Mouse (Mus musculus) MEL (cell line): ENCODE measurements around the gene Banf1. TPM values are rescaled to one million over a fixed set of nuclear protein-coding genes. Genes with fewer than 3 reads are reported as not detected.

Source experiments
- DNase-seq: peaks from one replicate; pipeline ENCODE4 v3.0.0; 2011; ENCODE audit warnings: low read depth, low spot score
- H3K27ac ChIP-seq: 2 replicates; pipeline ENCODE4 v1.5.1; 2012; ENCODE audit warnings: low read depth, mild to moderate bottlenecking, control low read depth, low read length, moderate library complexity; ENCODE audit not compliant: control insufficient read depth
- H3K27me3 ChIP-seq, 2 experiments: fragments of 150-350 bp in 1 of 2; sonication (generic) in 1 of 2; 2 replicates each; pipeline ENCODE4 v1.6.1; 2012; ENCODE audit warnings: low read length in 2 of 2, mild to moderate bottlenecking in 2 of 2, improper control_type of control experiment in 1 of 2, moderate library complexity in 1 of 2; ENCODE audit not compliant: insufficient read depth in 2 of 2, control insufficient read depth in 1 of 2
- H3K36me3 ChIP-seq, 2 experiments: 2 replicates each; pipeline ENCODE4 v1.6.1; 2012 to 2014; ENCODE audit warnings: low read length in 2 of 2, improper control_type of control experiment in 1 of 2, inconsistent platforms in 1 of 2, mild to moderate bottlenecking in 1 of 2; ENCODE audit not compliant: insufficient read depth in 2 of 2, control insufficient read depth in 1 of 2
- H3K4me1 ChIP-seq, 2 experiments: fragments of 150-350 bp in 1 of 2; sonication (generic) in 1 of 2; 2 replicates each; pipeline ENCODE4 v1.6.1; 2012; ENCODE audit warnings: low read length in 2 of 2, improper control_type of control experiment in 1 of 2, mild to moderate bottlenecking in 1 of 2; ENCODE audit not compliant: insufficient read depth in 2 of 2, control insufficient read depth in 1 of 2
- H3K4me3 ChIP-seq, 2 experiments: fragments of 150-350 bp in 1 of 2; sonication (generic) in 1 of 2; 2 replicates each; pipeline ENCODE4 v1.5.1; 2012; ENCODE audit warnings: low read depth in 2 of 2, low read length in 2 of 2, mild to moderate bottlenecking in 2 of 2, moderate library complexity in 2 of 2, control low read depth in 1 of 2, improper control_type of control experiment in 1 of 2; ENCODE audit not compliant: control insufficient read depth in 1 of 2, insufficient read depth in 1 of 2
- H3K79me2 ChIP-seq: 2 replicates; pipeline ENCODE4 v1.6.1; 2012; ENCODE audit warnings: mild to moderate bottlenecking, low read length, moderate library complexity; ENCODE audit not compliant: control insufficient read depth, poor library complexity, insufficient read depth
- H3K9ac ChIP-seq: 2 replicates; pipeline ENCODE4 v1.6.1; 2012; ENCODE audit warnings: low read depth, mild to moderate bottlenecking, control low read depth, low read length, moderate library complexity; ENCODE audit not compliant: control insufficient read depth, poor library complexity, severe bottlenecking
- H3K9me3 ChIP-seq: fragments of 150-350 bp; sonication (generic); replicated peaks from 2 replicates; pipeline ENCODE4 v1.6.1; 2012; ENCODE audit warnings: mild to moderate bottlenecking, low read length, improper control_type of control experiment, moderate library complexity; ENCODE audit not compliant: insufficient read depth
- BHLHE40 ChIP-seq: IDR thresholded peaks from 2 replicates; pipeline ENCODE4 v1.6.1; 2012; ENCODE audit warnings: low read depth, mild to moderate bottlenecking, inconsistent platforms, low read length, improper control_type of control experiment, borderline replicate concordance
- CHD1 ChIP-seq: IDR thresholded peaks from 2 replicates; pipeline ENCODE4 v1.6.1; 2012; ENCODE audit warnings: low read depth, mild to moderate bottlenecking, inconsistent platforms, low read length, improper control_type of control experiment
- CHD2 ChIP-seq: IDR thresholded peaks from 2 replicates; pipeline ENCODE4 v1.6.1; 2011; ENCODE audit warnings: low read length, improper control_type of control experiment
- E2F4 ChIP-seq: IDR thresholded peaks from 2 replicates; pipeline ENCODE4 v1.6.1; 2011; ENCODE audit warnings: low read depth, low read length, improper control_type of control experiment, borderline replicate concordance
- ELF1 ChIP-seq: IDR thresholded peaks from 2 replicates; pipeline ENCODE4 v1.6.1; 2014; ENCODE audit warnings: low read depth, mild to moderate bottlenecking, inconsistent platforms, low read length, improper control_type of control experiment, moderate library complexity
- EP300 ChIP-seq, 2 experiments: IDR thresholded peaks; 2 replicates each; pipeline ENCODE4 v1.6.1; 2011; ENCODE audit warnings: improper control_type of control experiment in 2 of 2, low read length in 2 of 2, low read depth in 1 of 2, mild to moderate bottlenecking in 1 of 2
- ETS1 ChIP-seq: IDR thresholded peaks from 2 replicates; pipeline ENCODE4 v1.6.1; 2012; ENCODE audit warnings: low read depth, mild to moderate bottlenecking, inconsistent platforms, low read length, improper control_type of control experiment, moderate library complexity
- GABPA ChIP-seq: IDR thresholded peaks from 2 replicates; pipeline ENCODE4 v1.6.1; 2012; ENCODE audit warnings: low read depth, mild to moderate bottlenecking, inconsistent platforms, low read length, improper control_type of control experiment, moderate library complexity
- HCFC1 ChIP-seq: IDR thresholded peaks from 2 replicates; pipeline ENCODE4 v1.6.1; 2012; ENCODE audit warnings: low read depth, mild to moderate bottlenecking, inconsistent platforms, low read length, improper control_type of control experiment, moderate library complexity
- KAT2A ChIP-seq: conservative IDR thresholded peaks from 2 replicates; pipeline ENCODE4 v1.6.1; 2012; ENCODE audit warnings: low read depth, low read length, improper control_type of control experiment, inconsistent platforms
- MAFK ChIP-seq: IDR thresholded peaks from 2 replicates; pipeline ENCODE4 v1.6.1; 2011; ENCODE audit warnings: low read depth, mild to moderate bottlenecking, low read length, improper control_type of control experiment, borderline replicate concordance
- MAX ChIP-seq: IDR thresholded peaks from 2 replicates; pipeline ENCODE4 v1.6.1; 2011; ENCODE audit warnings: low read length, improper control_type of control experiment
- MAZ ChIP-seq: IDR thresholded peaks from 2 replicates; pipeline ENCODE4 v1.6.1; 2012; ENCODE audit warnings: low read depth, mild to moderate bottlenecking, inconsistent platforms, low read length, improper control_type of control experiment
- MEF2A ChIP-seq: IDR thresholded peaks from 2 replicates; pipeline ENCODE4 v1.6.1; 2014; ENCODE audit warnings: low read depth, mild to moderate bottlenecking, inconsistent platforms, low read length, improper control_type of control experiment; ENCODE audit not compliant: poor library complexity, insufficient replicate concordance, severe bottlenecking; ENCODE audit errors: extremely low read depth
- MXI1 ChIP-seq: IDR thresholded peaks from 2 replicates; pipeline ENCODE4 v1.6.1; 2011; ENCODE audit warnings: mild to moderate bottlenecking, low read depth, low read length, improper control_type of control experiment
- MYB ChIP-seq: IDR thresholded peaks from 2 replicates; pipeline ENCODE4 v1.6.1; 2011; ENCODE audit warnings: mild to moderate bottlenecking, low read depth, low read length, improper control_type of control experiment
- MYC ChIP-seq: IDR thresholded peaks from 2 replicates; pipeline ENCODE4 v1.6.1; 2011; ENCODE audit warnings: low read depth, mild to moderate bottlenecking, low read length, improper control_type of control experiment, moderate library complexity
- RCOR1 ChIP-seq: IDR thresholded peaks from 2 replicates; pipeline ENCODE4 v1.6.1; 2012; ENCODE audit warnings: low read depth, mild to moderate bottlenecking, inconsistent platforms, low read length, improper control_type of control experiment
- SIN3A ChIP-seq: IDR thresholded peaks from 2 replicates; pipeline ENCODE4 v1.6.1; 2012; ENCODE audit warnings: low read length, improper control_type of control experiment, inconsistent platforms
- SMC3 ChIP-seq: IDR thresholded peaks from 2 replicates; pipeline ENCODE4 v1.6.1; 2011; ENCODE audit warnings: low read depth, low read length, improper control_type of control experiment
- TBP ChIP-seq: IDR thresholded peaks from 2 replicates; pipeline ENCODE4 v1.8.0; 2011; ENCODE audit warnings: low read depth, low read length, improper control_type of control experiment
- TCF12 ChIP-seq: IDR thresholded peaks from 2 replicates; pipeline ENCODE4 v1.6.1; 2014; ENCODE audit warnings: low read depth, mild to moderate bottlenecking, inconsistent platforms, low read length, improper control_type of control experiment, moderate library complexity
- UBTF ChIP-seq: IDR thresholded peaks from 2 replicates; pipeline ENCODE4 v1.6.1; 2012; ENCODE audit warnings: low read depth, mild to moderate bottlenecking, inconsistent platforms, low read length, improper control_type of control experiment, moderate library complexity, borderline replicate concordance; ENCODE audit not compliant: insufficient read depth
- ZC3H11A ChIP-seq: IDR thresholded peaks from 2 replicates; pipeline ENCODE4 v1.6.1; 2012; ENCODE audit warnings: low read depth, mild to moderate bottlenecking, inconsistent platforms, low read length, improper control_type of control experiment
- ZKSCAN1 ChIP-seq: IDR thresholded peaks from 2 replicates; pipeline ENCODE4 v1.6.1; 2012; ENCODE audit warnings: low read depth, mild to moderate bottlenecking, inconsistent platforms, low read length, improper control_type of control experiment, moderate library complexity
- ZMIZ1 ChIP-seq: IDR thresholded peaks from 2 replicates; pipeline ENCODE4 v1.6.1; 2012; ENCODE audit warnings: low read depth, mild to moderate bottlenecking, inconsistent platforms, low read length, improper control_type of control experiment, moderate library complexity
- ZNF384 ChIP-seq: IDR thresholded peaks from 2 replicates; pipeline ENCODE4 v1.6.1; 2012; ENCODE audit warnings: low read depth, mild to moderate bottlenecking, inconsistent platforms, low read length, improper control_type of control experiment
- polyA plus RNA-seq, 2 experiments: library from polyadenylated mRNA; stranded (reverse) in 1 of 2; unstranded in 1 of 2; fragments of >175 nt in 1 of 2; fragments of >200 nt in 1 of 2; gene quantifications; 2 replicates each; pipeline versions ENCODE4 v1.2.1 to v1.2.4; 2012; ENCODE audit warnings: low replicate concordance in 2 of 2, low read depth in 1 of 2; ENCODE audit not compliant: insufficient read length in 2 of 2, insufficient read depth in 1 of 2, missing spikeins in 1 of 2
- total RNA-seq: library from RNA; depleted of rRNA; stranded (reverse); fragments of 300-350 nt; gene quantifications from 2 replicates; pipeline ENCODE4 v1.2.3, GENCODE M21; 2012

Gene Banf1
- total and polyA plus RNA-seq, 3 experiments = 207 to 1,168 (median 644) TPM

DNA sequence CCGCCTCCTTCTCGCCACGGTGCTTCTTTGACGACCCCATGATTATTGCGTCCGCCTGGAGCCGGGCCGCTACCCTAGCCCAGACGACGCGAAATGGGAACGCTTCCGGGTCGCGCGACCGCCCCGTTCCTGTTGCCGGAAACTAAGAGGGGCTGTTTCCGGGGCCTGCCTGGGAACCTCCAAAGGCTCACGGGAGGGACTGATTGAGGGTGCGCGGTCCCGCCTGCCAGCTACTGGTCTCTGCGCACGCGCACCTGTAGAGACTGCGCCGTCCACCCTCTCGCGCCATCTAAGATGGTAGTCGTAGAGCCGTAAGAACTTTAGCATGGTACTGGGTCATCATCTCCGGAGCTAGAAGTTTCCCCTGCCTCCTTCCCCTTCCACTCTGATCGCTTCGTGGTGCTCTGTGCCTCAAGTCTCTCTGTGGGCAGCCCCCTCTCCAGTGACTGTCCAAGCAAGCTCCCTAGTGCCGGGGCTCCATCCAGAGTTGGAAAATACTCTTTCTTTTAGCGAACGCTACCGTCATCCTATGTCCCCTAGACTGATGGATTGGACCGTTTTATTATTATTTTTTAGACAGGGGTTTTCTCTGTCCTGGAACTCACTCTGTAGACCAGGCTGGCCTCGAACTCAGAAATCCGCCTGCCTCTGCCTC lies 21.7 kb upstream of the Banf1 start, which contains the start of gene Sart1 (continued):
- TF ChIP-seq GABPA (no peak), KAT2A (peak; percentile 86), EP300 (IDR thresholded peaks at IDR 0.05; ENCODE audit: low read depth in 1 of 2, low read length in 2 of 2) (no peak), MAFK (no peak), CHD1 (no peak), ZMIZ1 (peak; percentile 82), ETS1 (peak; percentile 37; the same call in 1 of the 2 replicates), CHD2 (no peak), MEF2A (no peak), E2F4 (peak; percentile 36; the same call in 1 of the 2 replicates), TBP (peak; percentile 95), ZKSCAN1 (no peak), SMC3 (no peak), TCF12 (peak; percentile 89), ELF1 (peak; percentile 97), MYC (no peak), ZC3H11A (no peak)

DNA sequence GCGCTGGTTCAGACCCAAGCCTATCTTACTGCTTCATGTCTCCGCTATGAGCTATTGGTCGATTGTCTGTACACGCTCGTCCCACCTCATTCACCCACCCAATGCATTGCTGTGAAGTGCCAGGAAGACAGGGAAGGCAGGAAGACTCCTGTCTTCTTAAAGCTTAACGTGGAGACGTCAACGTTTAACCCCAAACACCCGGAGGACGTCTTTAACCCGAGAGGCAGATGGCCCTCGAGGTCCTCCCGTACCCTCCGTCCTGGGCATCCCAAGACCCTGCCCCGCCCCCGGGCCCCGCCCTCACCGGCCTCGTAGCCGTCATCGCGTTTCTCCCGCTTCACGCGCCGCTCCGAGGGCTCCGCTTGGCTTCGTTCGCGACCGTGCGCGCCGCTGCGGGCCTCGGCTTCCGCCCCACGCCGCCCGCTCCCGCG lies 21.1 kb upstream of the Banf1 start:
- Histone ChIP-seq H3K36me3 (peaks cover 0 to 13% of the 10 kb centered on the region in 2 experiments; a peak in 2 of 4 replicates), H3K79me2 (peaks cover 39% of the 10 kb centered on the region), H3K27me3 (no peaks in the 10 kb centered on the region), H3K27ac (peak overlapping the region; percentile 82), H3K9ac (peak overlapping the region; percentile 96), H3K9me3 (no peaks in the 10 kb centered on the region), H3K4me3 (peak overlapping the region; percentile 69 to 92), H3K4me1 (peaks cover 3 to 26% of the 10 kb centered on the region in 2 experiments; a peak in 3 of 4 replicates)
- DNase-seq = peak; percentile 63
- TF ChIP-seq ELF1 (no peak), UBTF (no peak), ZNF384 (no peak), HCFC1 (no peak), EP300 (IDR thresholded peaks at IDR 0.05; ENCODE audit: low read depth in 1 of 2, low read length in 2 of 2) (no peak), SMC3 (no peak), ZMIZ1 (no peak), MAFK (no peak), MAX (no peak; the same call in 1 of the 2 replicates), MYB (no peak), MXI1 (no peak; the same call in 1 of the 2 replicates), E2F4 (no peak), SIN3A (no peak), ZKSCAN1 (no peak), GABPA (no peak), MEF2A (no peak), BHLHE40 (no peak), MAZ (no peak), RCOR1 (no peak)
